Mouse (Mus musculus) cerebellum, adult 2 months (tissue): ENCODE measurements around the gene Lsm8.

ENCODE experiments used
- CTCF ChIP-seq: fragments of 200-500 bp; IDR thresholded peaks from 2 replicates; pipeline ENCODE4 v1.5.1; 2011; ENCODE audit warnings: low read depth, mild to moderate bottlenecking, control low read depth, low read length, moderate library complexity, borderline replicate concordance; ENCODE audit not compliant: insufficient read depth
- POLR2A ChIP-seq: fragments of 200-500 bp; IDR thresholded peaks from 2 replicates; pipeline ENCODE4 v1.6.1; 2011; ENCODE audit warnings: low read length, control low read depth, borderline replicate concordance; ENCODE audit not compliant: insufficient read depth

GRCm38 (mm10) chr6:18832958-18833357, 15.4 kb upstream of the Lsm8 start:
- TF ChIP-seq CTCF: no peak
- no peak for TF ChIP-seq POLR2A
